Mouse (Mus musculus): ENCODE measurements around the gene Cfap206.

DNA sequence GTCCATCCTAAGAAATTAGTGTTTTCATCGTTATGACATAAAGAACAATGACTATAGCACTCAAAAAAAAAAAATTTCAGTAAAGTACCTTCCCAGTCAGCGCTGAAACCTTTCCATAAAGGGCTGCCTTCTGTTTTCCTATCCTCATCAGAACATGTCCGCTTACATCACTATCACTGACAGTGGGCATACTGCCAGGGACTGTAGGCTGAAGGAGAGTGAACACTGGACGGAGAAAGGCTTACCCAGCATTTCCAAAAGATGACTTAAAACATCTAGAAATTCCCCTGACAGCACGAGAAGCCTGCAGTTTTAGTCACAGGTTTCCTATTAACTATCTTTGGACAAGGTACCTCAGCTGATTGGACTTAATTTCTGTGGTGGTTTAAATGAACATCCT is 56.3 kb downstream of the Cfap206 start:
- TF ChIP-seq CTCF (IDR thresholded peaks at IDR 0.05; ENCODE audit: low read depth, low read length) (no peak), POLR2AphosphoS5 (IDR thresholded peaks at IDR 0.05; ENCODE audit: insufficient replicate concordance, low read depth, low read length) (no peak)
